Mouse (Mus musculus): ENCODE results near the gene Ror2. TPM values are rescaled to one million over a fixed set of nuclear protein-coding genes. Genes with fewer than 3 reads are reported as not detected.
A peak's percentile ranks its signal among the peaks of the same experiment; 100 is the strongest.

Gene Ror2
- polyA plus RNA-seq, 1 experiment = not detected

DNA sequence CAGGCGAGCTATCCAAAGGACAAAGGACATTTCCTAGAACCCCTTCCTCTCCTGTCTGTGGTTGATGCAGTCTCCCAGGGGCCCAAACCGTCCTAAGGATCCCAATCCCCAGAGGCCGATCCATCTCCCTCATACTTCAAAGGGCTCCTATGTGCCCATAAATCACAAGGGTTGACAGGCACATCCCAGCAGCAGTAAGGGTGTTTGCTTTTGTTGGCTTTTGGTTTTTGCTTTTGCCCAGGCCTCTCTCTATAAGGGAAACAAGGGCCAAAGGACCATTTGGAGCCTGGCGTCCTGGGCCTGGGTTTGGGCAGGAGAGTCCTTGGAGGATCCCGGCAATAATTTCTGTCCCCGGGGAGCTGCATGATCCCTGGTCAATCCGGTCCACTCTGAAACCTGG lies 9.5 kb downstream of the Ror2 start:
- no peak for TF ChIP-seq GATA1 (IDR thresholded peaks at IDR 0.05; ENCODE audit: borderline replicate concordance, low read length)
- TF ChIP-seq FLI1 (IDR thresholded peaks at IDR 0.05; ENCODE audit: low read length) = no peak
- H3K27me3 ChIP-seq (replicated peaks) = peaks cover 6% of the 10 kb centered on the region
- H3K36me3 ChIP-seq (replicated peaks; ENCODE audit: low read length) = no peaks in the 10 kb centered on the region
- no peaks in the 10 kb centered on the region for H3K4me1 ChIP-seq
- H3K4me3 ChIP-seq (replicated peaks) = no peak overlapping the region
- H3K9me3 ChIP-seq = peaks cover 11% of the 10 kb centered on the region

DNA sequence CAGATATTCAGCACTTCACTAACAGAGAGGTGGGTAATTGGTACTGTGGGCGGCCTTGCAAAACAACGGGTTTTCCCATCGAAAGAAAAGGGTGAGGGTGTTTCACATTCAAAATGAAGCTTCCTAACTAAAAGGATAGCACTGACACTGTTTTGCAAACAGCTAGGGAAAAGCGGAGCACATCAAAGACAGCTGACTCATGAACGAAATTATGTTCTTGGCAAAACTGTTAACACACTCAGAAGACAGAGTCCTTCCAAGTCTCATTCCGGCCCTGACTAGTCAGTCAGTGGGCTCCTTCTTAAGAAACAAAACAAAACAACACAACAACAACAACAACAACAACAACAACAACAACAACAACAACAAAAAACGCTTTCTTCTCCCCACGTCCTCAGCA lies 10.1 kb downstream of the Ror2 start:
- peaks cover 6% of the 10 kb centered on the region for H3K27me3 ChIP-seq (replicated peaks)
- H3K4me3 ChIP-seq (replicated peaks) = no peak overlapping the region
- TF ChIP-seq GATA1 (IDR thresholded peaks at IDR 0.05; ENCODE audit: borderline replicate concordance, low read length) = no peak
- no peak for TF ChIP-seq FLI1 (IDR thresholded peaks at IDR 0.05; ENCODE audit: low read length)
- no peaks in the 10 kb centered on the region for H3K4me1 ChIP-seq
- H3K9me3 ChIP-seq = peaks cover 15% of the 10 kb centered on the region
- no peaks in the 10 kb centered on the region for H3K36me3 ChIP-seq (replicated peaks; ENCODE audit: low read length)

- Histone ChIP-seq H3K9me3 (peaks cover 15% of the 10 kb centered on the region), H3K36me3 (replicated peaks; ENCODE audit: low read length) (no peaks in the 10 kb centered on the region), H3K4me1 (no peaks in the 10 kb centered on the region), H3K4me3 (replicated peaks) (no peak overlapping the region), H3K27me3 (replicated peaks) (peaks cover 3% of the 10 kb centered on the region)
- TF ChIP-seq FLI1 (IDR thresholded peaks at IDR 0.05; ENCODE audit: low read length) = no peak
- TF ChIP-seq GATA1 (IDR thresholded peaks at IDR 0.05; ENCODE audit: borderline replicate concordance, low read length) = no peak
These were observed 11.2 kb downstream of the Ror2 start for GRCm38 (mm10) chr13:53274771-53275170.

GRCm38 (mm10) chr13:53271595-53271994 lies 14.3 kb downstream of the Ror2 start:
- no peak overlapping the region for H3K4me3 ChIP-seq (replicated peaks)
- H3K27me3 ChIP-seq (replicated peaks) = peaks cover 4% of the 10 kb centered on the region
- no peaks in the 10 kb centered on the region for H3K36me3 ChIP-seq (replicated peaks; ENCODE audit: low read length)
- no peaks in the 10 kb centered on the region for H3K4me1 ChIP-seq
- peaks cover 15% of the 10 kb centered on the region for H3K9me3 ChIP-seq
- TF ChIP-seq FLI1 (IDR thresholded peaks at IDR 0.05; ENCODE audit: low read length) (no peak), GATA1 (IDR thresholded peaks at IDR 0.05; ENCODE audit: borderline replicate concordance, low read length) (no peak)

DNA sequence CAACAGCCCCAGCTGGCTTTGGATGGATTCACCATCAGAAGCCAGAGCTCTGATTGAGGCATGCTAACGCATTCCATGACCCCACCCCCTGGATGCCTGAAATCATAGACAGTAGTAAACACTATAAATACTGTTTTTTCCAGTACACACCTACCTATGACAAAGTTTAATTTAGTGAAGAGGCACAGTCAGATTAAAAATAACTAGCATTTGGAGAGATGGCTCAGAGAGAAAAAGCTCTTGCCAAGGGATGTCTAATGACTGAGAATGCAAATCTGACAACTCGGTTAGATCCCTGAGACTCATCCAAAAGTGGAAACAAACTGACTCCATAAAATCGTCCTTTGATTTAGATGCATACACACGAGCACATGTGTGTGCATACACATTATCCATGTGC lies 15.4 kb downstream of the Ror2 start:
- H3K4me3 ChIP-seq (replicated peaks) = no peak overlapping the region
- TF ChIP-seq GATA1 (IDR thresholded peaks at IDR 0.05; ENCODE audit: borderline replicate concordance, low read length) (no peak), FLI1 (IDR thresholded peaks at IDR 0.05; ENCODE audit: low read length) (no peak)
- no peaks in the 10 kb centered on the region for H3K36me3 ChIP-seq (replicated peaks; ENCODE audit: low read length)
- no peaks in the 10 kb centered on the region for H3K4me1 ChIP-seq
- H3K9me3 ChIP-seq = peaks cover 15% of the 10 kb centered on the region
- H3K27me3 ChIP-seq (replicated peaks) = peaks cover 2% of the 10 kb centered on the region

DNA sequence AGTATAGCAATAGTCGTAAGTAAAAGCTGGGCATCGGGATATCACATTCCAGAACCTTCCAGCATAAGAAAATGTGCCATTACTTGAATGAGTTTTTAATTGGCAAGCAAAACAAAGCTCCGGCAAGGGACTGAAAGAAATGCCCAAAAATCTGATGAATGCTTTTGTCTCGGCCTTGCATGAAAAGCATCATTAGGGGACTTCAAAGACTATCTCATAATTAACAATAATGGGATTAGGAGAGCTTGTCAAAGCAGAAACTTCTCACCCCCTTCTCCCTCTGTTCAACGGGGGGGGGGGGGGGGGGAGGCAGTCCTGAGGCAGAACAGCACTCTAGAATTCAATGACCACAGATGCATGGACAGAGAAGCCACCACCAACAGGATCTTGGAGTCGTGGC lies 17.4 kb downstream of the Ror2 start:
- Histone ChIP-seq H3K27me3 (replicated peaks) (peaks cover 2% of the 10 kb centered on the region), H3K4me1 (no peaks in the 10 kb centered on the region), H3K36me3 (replicated peaks; ENCODE audit: low read length) (no peaks in the 10 kb centered on the region), H3K4me3 (replicated peaks) (no peak overlapping the region), H3K9me3 (peaks cover 18% of the 10 kb centered on the region)
- no peak for TF ChIP-seq GATA1 (IDR thresholded peaks at IDR 0.05; ENCODE audit: borderline replicate concordance, low read length)
- no peak for TF ChIP-seq FLI1 (IDR thresholded peaks at IDR 0.05; ENCODE audit: low read length)

- no peak for TF ChIP-seq FLI1 (IDR thresholded peaks at IDR 0.05; ENCODE audit: low read length)
- no peak for TF ChIP-seq GATA1 (IDR thresholded peaks at IDR 0.05; ENCODE audit: borderline replicate concordance, low read length)
- H3K27me3 ChIP-seq (replicated peaks) = peaks cover 2% of the 10 kb centered on the region
- peak overlapping the region; percentile 38 for H3K4me3 ChIP-seq (replicated peaks)
- no peaks in the 10 kb centered on the region for H3K36me3 ChIP-seq (replicated peaks; ENCODE audit: low read length)
- H3K4me1 ChIP-seq = no peaks in the 10 kb centered on the region
- peaks cover 18% of the 10 kb centered on the region for H3K9me3 ChIP-seq
These were observed 18.1 kb downstream of the Ror2 start for GRCm38 (mm10) chr13:53267849-53268248.

DNA sequence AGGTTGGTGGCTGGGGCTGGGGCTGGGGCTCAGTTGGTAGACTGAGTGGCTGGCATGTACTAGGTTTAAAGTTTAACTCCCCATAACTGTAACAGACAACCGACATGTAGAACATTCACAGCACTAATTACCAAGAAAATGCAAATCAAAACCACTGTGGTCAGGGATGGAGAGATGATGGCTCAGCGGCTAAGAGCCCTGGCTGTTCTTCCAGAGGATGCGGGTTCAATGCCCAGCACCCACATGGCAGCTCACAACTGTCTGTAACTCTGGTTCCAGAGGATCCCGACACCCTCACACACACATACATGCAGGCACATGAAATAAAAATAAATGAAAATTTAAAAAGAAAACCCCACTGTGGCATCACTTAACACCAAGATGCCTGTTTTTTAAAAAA lies 18.8 kb downstream of the Ror2 start:
- Histone ChIP-seq H3K36me3 (replicated peaks; ENCODE audit: low read length) (no peaks in the 10 kb centered on the region), H3K9me3 (peaks cover 19% of the 10 kb centered on the region), H3K4me3 (replicated peaks) (no peak overlapping the region), H3K27me3 (replicated peaks) (peaks cover 4% of the 10 kb centered on the region), H3K4me1 (no peaks in the 10 kb centered on the region)
- no peak for TF ChIP-seq GATA1 (IDR thresholded peaks at IDR 0.05; ENCODE audit: borderline replicate concordance, low read length)
- TF ChIP-seq FLI1 (IDR thresholded peaks at IDR 0.05; ENCODE audit: low read length) = no peak

DNA sequence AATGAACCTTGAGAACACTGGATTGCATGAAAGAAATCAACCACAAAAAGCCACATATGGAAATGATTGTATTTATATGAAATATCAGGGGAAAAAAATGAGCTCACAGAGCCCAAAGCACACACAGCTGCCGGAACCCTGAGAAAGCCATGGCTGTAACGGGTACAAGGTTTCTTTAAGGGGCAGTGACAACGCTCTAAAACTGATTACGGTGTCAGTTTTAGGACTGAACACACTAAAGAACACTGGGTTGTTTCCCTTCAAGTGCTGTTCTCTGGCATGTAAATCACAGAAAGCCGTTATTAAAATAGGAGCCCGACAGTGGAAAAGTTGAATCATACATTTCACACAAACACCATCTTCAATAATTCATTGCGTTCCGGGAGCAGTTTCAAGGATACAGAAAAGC lies 19.4 kb downstream of the Ror2 start:
- no peak overlapping the region for H3K4me3 ChIP-seq (replicated peaks)
- H3K36me3 ChIP-seq (replicated peaks; ENCODE audit: low read length) = no peaks in the 10 kb centered on the region
- no peaks in the 10 kb centered on the region for H3K4me1 ChIP-seq
- H3K9me3 ChIP-seq = peaks cover 19% of the 10 kb centered on the region
- TF ChIP-seq FLI1 (IDR thresholded peaks at IDR 0.05; ENCODE audit: low read length) (no peak), GATA1 (IDR thresholded peaks at IDR 0.05; ENCODE audit: borderline replicate concordance, low read length) (no peak)
- H3K27me3 ChIP-seq (replicated peaks) = peaks cover 4% of the 10 kb centered on the region

- peaks cover 14% of the 10 kb centered on the region for H3K9me3 ChIP-seq
These were observed 21.0 kb downstream of the Ror2 start for GRCm38 (mm10) chr13:53264896-53265295.

More at GRCm38 (mm10) chr13:53264896-53265295, 21.0 kb downstream of the Ror2 start:
- no peaks in the 10 kb centered on the region for H3K4me1 ChIP-seq
- H3K36me3 ChIP-seq (replicated peaks; ENCODE audit: low read length) = no peaks in the 10 kb centered on the region
- TF ChIP-seq GATA1 (IDR thresholded peaks at IDR 0.05; ENCODE audit: borderline replicate concordance, low read length) = no peak
- no peak for TF ChIP-seq FLI1 (IDR thresholded peaks at IDR 0.05; ENCODE audit: low read length)
- H3K4me3 ChIP-seq (replicated peaks) = no peak overlapping the region
- peaks cover 4% of the 10 kb centered on the region for H3K27me3 ChIP-seq (replicated peaks)

All from megakaryocyte, embryonic 14.5 days (primary cell).